Mouse (Mus musculus): ENCODE measurements around the gene Lpcat1. TPM values are rescaled to one million over a fixed set of nuclear protein-coding genes. Genes with fewer than 3 reads are reported as not detected.

Lpcat1 gene
- polyA plus RNA-seq, 1 experiment from 2014 or later = 85.3 TPM

DNA sequence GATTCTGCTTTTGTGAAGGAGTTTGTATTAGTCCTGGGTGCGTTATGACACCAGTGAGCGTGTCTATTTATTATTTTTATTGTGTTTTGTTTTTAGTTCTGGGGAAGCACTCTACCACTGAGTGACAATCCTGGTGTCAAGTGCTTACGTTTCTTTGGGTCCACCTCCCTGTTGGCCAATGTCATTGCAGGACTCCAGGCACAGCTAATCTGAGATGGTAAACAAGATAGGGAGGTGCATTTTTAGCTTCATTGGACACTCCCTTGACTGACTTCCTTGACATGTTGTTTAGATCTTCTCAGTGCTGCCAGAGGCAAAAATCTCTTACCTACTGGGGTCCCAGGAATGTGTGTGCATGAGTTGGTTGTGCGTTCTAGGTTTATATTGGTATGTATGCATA lies 26.0 kb upstream of the Lpcat1 start:
- WGBS = 69% methylated on average over 4 of the region's 4 CpGs
- no peak for DNase-seq
- no peaks in the 10 kb centered on the region for H3K36me3 ChIP-seq (ENCODE audit: insufficient read depth)

DNA sequence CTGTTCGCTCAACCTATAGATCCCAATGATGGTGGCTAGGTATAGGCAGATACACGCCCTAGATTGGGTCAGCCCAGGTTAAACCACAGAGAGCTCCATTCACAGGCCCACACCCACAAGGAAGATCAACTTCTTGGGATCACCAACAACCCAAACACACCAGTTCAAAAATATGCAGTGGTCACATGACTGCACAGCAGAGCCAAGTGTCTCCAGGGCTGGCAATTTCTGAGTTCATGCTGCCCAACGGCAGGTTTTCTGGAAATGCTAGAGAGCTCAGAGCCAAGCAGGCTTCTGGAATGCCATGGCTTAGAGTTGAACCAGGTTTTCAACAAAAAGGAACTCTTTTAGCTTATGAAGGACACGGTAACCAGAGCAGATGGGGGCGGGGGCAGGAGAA lies 25.3 kb upstream of the Lpcat1 start:
- Histone ChIP-seq H3K9me3 (ENCODE audit: low read depth, low read length) (no peaks in the 10 kb centered on the region), H3K4me1 (ENCODE audit: insufficient read depth) (peaks cover 17% of the 10 kb centered on the region), H3K9ac (no peak overlapping the region), H3K27ac (ENCODE audit: low read depth) (no peak overlapping the region), H3K27me3 (ENCODE audit: insufficient read depth, low read length) (no peaks in the 10 kb centered on the region), H3K4me3 (ENCODE audit: low read depth, low read length) (no peak overlapping the region), H3K36me3 (ENCODE audit: insufficient read depth) (no peaks in the 10 kb centered on the region), H3K4me2 (no peak overlapping the region)
- no peak for TF ChIP-seq CTCF (IDR thresholded peaks at IDR 0.05; ENCODE audit: low read depth)
- DNase-seq (no peak), ATAC-seq (ENCODE audit: insufficient read depth) (no peak)
- WGBS = 75% methylated on average over 5 of the region's 5 CpGs

More for the DNA sequence above, 26.0 kb upstream of the Lpcat1 start:
- Histone ChIP-seq H3K9ac (no peak overlapping the region), H3K27me3 (ENCODE audit: insufficient read depth, low read length) (no peaks in the 10 kb centered on the region), H3K4me1 (ENCODE audit: insufficient read depth) (peaks cover 13% of the 10 kb centered on the region), H3K4me3 (ENCODE audit: low read depth, low read length) (no peak overlapping the region), H3K4me2 (no peak overlapping the region), H3K9me3 (ENCODE audit: low read depth, low read length) (no peaks in the 10 kb centered on the region), H3K27ac (ENCODE audit: low read depth) (no peak overlapping the region)
- no peak for TF ChIP-seq CTCF (IDR thresholded peaks at IDR 0.05; ENCODE audit: low read depth)
- no peak for ATAC-seq (ENCODE audit: insufficient read depth)

DNA sequence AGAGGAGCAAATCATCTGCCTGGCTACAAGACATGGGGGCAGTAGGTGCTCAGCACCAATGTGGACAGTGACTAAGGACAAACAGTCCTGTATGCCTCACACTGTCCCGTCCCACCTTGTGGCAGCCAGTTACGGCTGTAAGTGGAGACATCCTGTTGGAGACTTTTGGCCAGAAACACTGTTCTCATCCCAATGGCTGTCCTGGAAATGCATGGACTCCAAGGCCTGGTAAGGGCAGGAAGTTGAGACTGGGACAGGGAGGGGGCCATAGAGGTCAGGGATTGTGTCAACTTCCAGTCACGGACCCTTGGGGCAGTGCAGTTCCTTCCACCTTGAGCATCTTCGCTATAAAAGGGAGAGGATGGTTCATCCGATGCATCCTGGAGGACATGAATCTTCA lies 24.6 kb upstream of the Lpcat1 start:
- Histone ChIP-seq H3K4me1 (ENCODE audit: insufficient read depth) (peaks cover 17% of the 10 kb centered on the region), H3K36me3 (ENCODE audit: insufficient read depth) (no peaks in the 10 kb centered on the region), H3K9me3 (ENCODE audit: low read depth, low read length) (no peaks in the 10 kb centered on the region), H3K4me3 (ENCODE audit: low read depth, low read length) (no peak overlapping the region), H3K27me3 (ENCODE audit: insufficient read depth, low read length) (no peaks in the 10 kb centered on the region), H3K9ac (no peak overlapping the region), H3K27ac (ENCODE audit: low read depth) (no peak overlapping the region), H3K4me2 (no peak overlapping the region)
- WGBS = 72% methylated on average over 5 of the region's 5 CpGs
- DNase-seq (no peak), ATAC-seq (ENCODE audit: insufficient read depth) (no peak)
- TF ChIP-seq CTCF (IDR thresholded peaks at IDR 0.05; ENCODE audit: low read depth) = no peak

DNA sequence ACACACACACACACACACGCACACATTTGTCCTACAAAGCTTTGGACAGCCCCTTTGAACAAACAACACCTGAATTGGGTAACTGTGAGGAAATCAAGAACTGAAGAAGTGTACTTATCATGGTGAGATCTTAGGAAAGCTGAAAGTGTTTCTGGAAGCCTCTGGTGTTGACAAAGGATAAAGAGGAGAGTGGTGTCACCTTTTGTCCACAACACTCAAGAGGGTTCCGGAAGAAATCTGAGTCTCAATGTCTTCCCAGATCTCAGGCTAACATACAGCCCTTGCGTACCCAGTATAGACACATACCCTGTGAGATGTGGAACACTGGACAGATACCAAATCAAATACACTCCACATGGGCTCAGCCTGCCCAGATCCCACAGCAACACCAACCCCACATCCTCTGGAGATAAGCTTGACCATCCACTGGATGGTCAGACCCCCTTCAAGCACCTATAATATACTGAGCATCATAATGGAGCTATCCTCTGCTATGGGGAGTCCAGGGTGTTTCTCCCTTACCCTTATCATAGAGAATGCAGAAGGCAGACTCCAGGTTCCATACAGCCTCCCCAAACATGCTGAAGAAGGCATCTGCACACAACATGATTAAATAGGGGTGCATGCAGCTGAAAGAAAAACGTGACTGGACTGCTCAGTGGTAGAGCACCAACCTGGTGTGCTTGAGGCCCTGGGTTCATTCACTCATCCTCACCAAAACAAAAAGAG lies 23.7 kb upstream of the Lpcat1 start:
- Histone ChIP-seq H3K27ac (ENCODE audit: low read depth) (peak overlapping the region; percentile 58; the same call in 1 of the 2 replicates), H3K4me3 (ENCODE audit: low read depth, low read length) (no peak overlapping the region), H3K27me3 (ENCODE audit: insufficient read depth, low read length) (no peaks in the 10 kb centered on the region), H3K9ac (no peak overlapping the region), H3K4me2 (no peak overlapping the region), H3K36me3 (ENCODE audit: insufficient read depth) (no peaks in the 10 kb centered on the region), H3K4me1 (ENCODE audit: insufficient read depth) (peaks cover 26% of the 10 kb centered on the region), H3K9me3 (ENCODE audit: low read depth, low read length) (no peaks in the 10 kb centered on the region)
- 62% methylated on average over 4 of the region's 4 CpGs for WGBS
- no peak for DNase-seq
- TF ChIP-seq CTCF (IDR thresholded peaks at IDR 0.05; ENCODE audit: low read depth) = no peak
- no peak; the same call in 1 of the 2 replicates for ATAC-seq (ENCODE audit: insufficient read depth)

DNA sequence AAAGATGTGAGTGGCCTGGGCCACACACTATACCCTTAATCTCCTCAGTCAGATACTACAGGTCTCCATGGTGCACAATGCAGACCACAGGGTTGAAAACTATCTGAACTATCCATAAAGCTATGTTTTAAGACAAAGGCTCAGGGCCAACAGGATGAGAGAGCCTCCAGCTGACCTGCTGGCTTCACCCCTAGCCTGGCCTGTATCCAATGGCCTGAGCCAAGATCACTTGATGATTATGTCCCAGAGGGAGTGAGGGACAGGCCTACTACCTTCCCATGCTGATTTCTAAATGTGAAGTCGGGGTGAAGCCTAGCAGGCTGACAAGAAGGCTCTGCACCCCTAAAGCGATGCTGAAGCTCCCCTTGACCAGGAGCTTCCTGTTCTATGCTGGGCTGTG lies 21.9 kb upstream of the Lpcat1 start:
- Histone ChIP-seq H3K9me3 (ENCODE audit: low read depth, low read length) (no peaks in the 10 kb centered on the region), H3K4me1 (ENCODE audit: insufficient read depth) (peaks cover 30% of the 10 kb centered on the region), H3K4me3 (ENCODE audit: low read depth, low read length) (no peak overlapping the region), H3K9ac (no peak overlapping the region), H3K27me3 (ENCODE audit: insufficient read depth, low read length) (no peaks in the 10 kb centered on the region), H3K36me3 (ENCODE audit: insufficient read depth) (no peaks in the 10 kb centered on the region), H3K27ac (ENCODE audit: low read depth) (peak overlapping the region; percentile 91; the same call in 1 of the 2 replicates), H3K4me2 (no peak overlapping the region)
- WGBS = 79% methylated on average over 2 of the region's 2 CpGs
- no peak for TF ChIP-seq CTCF (IDR thresholded peaks at IDR 0.05; ENCODE audit: low read depth)
- DNase-seq (no peak), ATAC-seq (ENCODE audit: insufficient read depth) (no peak)

DNA sequence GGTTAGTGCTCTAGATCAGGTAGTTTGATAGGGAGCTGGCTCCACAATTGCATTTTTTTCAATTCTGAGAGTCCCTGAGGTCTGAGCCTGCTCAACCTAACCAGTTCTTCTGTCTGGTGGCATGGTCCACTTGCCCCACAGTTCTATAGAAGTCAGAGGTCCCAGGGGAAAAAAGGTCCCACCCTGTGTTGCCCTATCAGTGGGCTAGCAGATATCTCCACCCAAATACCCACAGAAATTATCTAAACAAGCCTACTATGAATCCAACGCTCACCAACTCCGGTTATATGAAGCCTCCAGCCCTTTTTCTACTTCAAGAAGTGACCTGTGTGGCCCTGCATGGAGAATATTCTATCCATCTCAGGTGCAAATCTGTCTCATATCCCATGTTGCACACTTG lies 20.9 kb upstream of the Lpcat1 start:
- Histone ChIP-seq H3K9me3 (ENCODE audit: low read depth, low read length) (no peaks in the 10 kb centered on the region), H3K4me2 (peak overlapping the region; percentile 15; the same call in 1 of the 2 replicates), H3K4me1 (ENCODE audit: insufficient read depth) (peaks cover 31% of the 10 kb centered on the region), H3K9ac (no peak overlapping the region), H3K27ac (ENCODE audit: low read depth) (peak overlapping the region; percentile 91), H3K4me3 (ENCODE audit: low read depth, low read length) (no peak overlapping the region), H3K27me3 (ENCODE audit: insufficient read depth, low read length) (no peaks in the 10 kb centered on the region), H3K36me3 (ENCODE audit: insufficient read depth) (no peaks in the 10 kb centered on the region)
- WGBS = 71% methylated on average over 2 of the region's 2 CpGs
- no peak for DNase-seq
- TF ChIP-seq CTCF (IDR thresholded peaks at IDR 0.05; ENCODE audit: low read depth) = no peak
- no peak for ATAC-seq (ENCODE audit: insufficient read depth)

DNA sequence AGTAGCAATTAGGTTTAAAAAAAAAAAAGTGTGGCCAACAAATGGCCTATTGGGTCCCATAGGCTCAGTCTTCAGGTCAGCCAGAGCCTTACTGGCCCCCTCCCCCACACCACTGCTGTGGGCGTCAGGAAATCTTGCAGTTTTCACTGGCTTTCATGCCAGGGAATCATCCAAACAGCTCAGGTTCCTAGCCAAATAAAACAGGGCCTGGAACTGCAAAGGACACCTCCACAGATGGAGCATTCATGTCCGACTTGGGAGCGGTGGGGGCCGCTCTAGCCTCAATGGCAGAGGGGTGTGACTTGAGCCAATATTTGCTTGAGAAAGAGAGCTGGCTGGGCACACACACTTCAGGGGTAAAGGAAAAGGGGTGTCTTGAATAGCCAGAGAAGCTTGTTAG lies 20.5 kb upstream of the Lpcat1 start:
- H3K4me1 ChIP-seq (ENCODE audit: insufficient read depth) = peaks cover 31% of the 10 kb centered on the region
- TF ChIP-seq CTCF (IDR thresholded peaks at IDR 0.05; ENCODE audit: low read depth) = no peak
- peak overlapping the region; percentile 15; the same call in 1 of the 2 replicates for H3K4me2 ChIP-seq
- H3K27ac ChIP-seq (ENCODE audit: low read depth) = peak overlapping the region; percentile 91
- no peaks in the 10 kb centered on the region for H3K9me3 ChIP-seq (ENCODE audit: low read depth, low read length)
- DNase-seq = peak; percentile 71
- ATAC-seq (ENCODE audit: insufficient read depth) = peak; percentile 86
- H3K27me3 ChIP-seq (ENCODE audit: insufficient read depth, low read length) = no peaks in the 10 kb centered on the region
- no peak overlapping the region for H3K4me3 ChIP-seq (ENCODE audit: low read depth, low read length)
- H3K9ac ChIP-seq = no peak overlapping the region
- H3K36me3 ChIP-seq (ENCODE audit: insufficient read depth) = no peaks in the 10 kb centered on the region
- WGBS = 34% methylated on average over 4 of the region's 4 CpGs

Data from lung, embryonic 14.5 days (tissue).